Mouse (Mus musculus): Measurements from ENCODE around the gene Igfbp6. TPM values are rescaled to one million over a fixed set of nuclear protein-coding genes. Genes with fewer than 3 reads are reported as not detected.
A peak's percentile ranks its signal among the peaks of the same experiment; 100 is the strongest.

Gene Igfbp6
- polyA plus RNA-seq (2014; fragmentation: Nextera tagmentation; extraction: Ambion mirVana), result 1.3 and 1.6 TPM in 2 replicates

DNA sequence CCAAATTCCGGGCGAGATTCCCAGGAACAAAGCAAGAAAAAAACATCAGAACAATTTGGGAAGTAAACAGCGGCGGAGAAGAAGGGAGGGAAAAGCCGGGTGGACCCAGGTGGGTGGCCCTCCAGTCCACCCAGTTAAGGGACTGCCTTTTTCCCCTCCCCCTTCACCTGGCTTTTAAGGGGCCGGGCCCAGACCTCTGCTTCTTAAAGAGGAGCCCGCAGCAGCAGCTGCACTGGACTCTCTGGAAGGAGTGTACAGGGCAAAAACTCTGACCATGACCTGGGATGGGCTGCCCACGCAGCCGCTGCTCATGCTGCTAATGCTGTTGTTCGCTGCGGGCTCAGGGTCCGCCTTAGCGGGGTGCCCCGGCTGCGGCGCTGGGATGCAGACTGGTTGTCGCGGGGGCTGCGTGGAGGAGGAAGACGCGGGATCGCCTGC lies at the start of gene Igfbp6:
Igfbp6 (plus strand) TSS at position 89 of the 438 bp plus-strand sequence.
- DNase-seq, result no peak
- Histone ChIP-seq H3K9ac (replicated peaks; ENCODE audit: low read length) (no peak within 1 kb of the TSS), H3K4me2 (ENCODE audit: low read length) (peak within 1 kb of the TSS; percentile 19; the same call in 1 of the 2 replicates), H3K36me3 (ENCODE audit: control insufficient read depth, insufficient read depth, low read length) (no peaks in the 10 kb centered on the region), H3K27me3 (ENCODE audit: control insufficient read depth, insufficient read depth, low read length) (peaks cover 23% of the 10 kb centered on the region), H3K4me1 (ENCODE audit: control insufficient read depth, insufficient read depth, low read length) (0 out of 2 replicates have a peak, but pooled peaks cover 3% of the 10 kb centered on the region), H3K4me3 (replicated peaks; ENCODE audit: low read depth, low read length) (no peak within 1 kb of the TSS; the same call in 1 of the 2 replicates), H3K9me3 (ENCODE audit: control insufficient read depth, low read length) (no peaks in the 10 kb centered on the region), H3K27ac (replicated peaks; ENCODE audit: low read depth, low read length) (no peak within 1 kb of the TSS)
- no peak for ATAC-seq (ENCODE audit: low FRiP score, low TSS enrichment)
- WGBS, result 4% methylated on average over 22 of the region's 22 CpGs

GRCm38 (mm10) chr15:102094988-102095387 lies 49.2 kb upstream of the Igfbp6 start:
- DNase-seq (no peak), ATAC-seq (ENCODE audit: low FRiP score, low TSS enrichment) (no peak)
- Histone ChIP-seq H3K4me1 (ENCODE audit: control insufficient read depth, insufficient read depth, low read length) (no peaks in the 10 kb centered on the region; the same call in 1 of the 2 replicates), H3K27ac (replicated peaks; ENCODE audit: low read depth, low read length) (no peak overlapping the region), H3K36me3 (ENCODE audit: control insufficient read depth, insufficient read depth, low read length) (peaks cover 81% of the 10 kb centered on the region), H3K27me3 (ENCODE audit: control insufficient read depth, insufficient read depth, low read length) (no peaks in the 10 kb centered on the region), H3K4me2 (ENCODE audit: low read length) (no peak overlapping the region), H3K9ac (replicated peaks; ENCODE audit: low read length) (no peak overlapping the region), H3K4me3 (replicated peaks; ENCODE audit: low read depth, low read length) (no peak overlapping the region), H3K9me3 (ENCODE audit: control insufficient read depth, low read length) (no peaks in the 10 kb centered on the region)
- WGBS, result 92% methylated on average over 16 of the region's 16 CpGs

GRCm38 (mm10) chr15:102097147-102097915 lies 46.8 kb upstream of the Igfbp6 start:
- peaks cover 57% of the 10 kb centered on the region for H3K36me3 ChIP-seq (ENCODE audit: control insufficient read depth, insufficient read depth, low read length)
- peaks cover 11% of the 10 kb centered on the region; the same call in 1 of the 2 replicates for H3K27me3 ChIP-seq (ENCODE audit: control insufficient read depth, insufficient read depth, low read length)
- ATAC-seq (ENCODE audit: low FRiP score, low TSS enrichment) (no peak), DNase-seq (no peak)
- H3K4me1 ChIP-seq (ENCODE audit: control insufficient read depth, insufficient read depth, low read length), result peaks cover 7% of the 10 kb centered on the region; the same call in 1 of the 2 replicates
- H3K4me3 ChIP-seq (replicated peaks; ENCODE audit: low read depth, low read length), result no peak overlapping the region
- 89% methylated on average over 8 of the region's 8 CpGs for WGBS
- H3K9ac ChIP-seq (replicated peaks; ENCODE audit: low read length), result no peak overlapping the region
- H3K9me3 ChIP-seq (ENCODE audit: control insufficient read depth, low read length), result no peaks in the 10 kb centered on the region
- H3K4me2 ChIP-seq (ENCODE audit: low read length), result no peak overlapping the region
- H3K27ac ChIP-seq (replicated peaks; ENCODE audit: low read depth, low read length), result no peak overlapping the region

DNA sequence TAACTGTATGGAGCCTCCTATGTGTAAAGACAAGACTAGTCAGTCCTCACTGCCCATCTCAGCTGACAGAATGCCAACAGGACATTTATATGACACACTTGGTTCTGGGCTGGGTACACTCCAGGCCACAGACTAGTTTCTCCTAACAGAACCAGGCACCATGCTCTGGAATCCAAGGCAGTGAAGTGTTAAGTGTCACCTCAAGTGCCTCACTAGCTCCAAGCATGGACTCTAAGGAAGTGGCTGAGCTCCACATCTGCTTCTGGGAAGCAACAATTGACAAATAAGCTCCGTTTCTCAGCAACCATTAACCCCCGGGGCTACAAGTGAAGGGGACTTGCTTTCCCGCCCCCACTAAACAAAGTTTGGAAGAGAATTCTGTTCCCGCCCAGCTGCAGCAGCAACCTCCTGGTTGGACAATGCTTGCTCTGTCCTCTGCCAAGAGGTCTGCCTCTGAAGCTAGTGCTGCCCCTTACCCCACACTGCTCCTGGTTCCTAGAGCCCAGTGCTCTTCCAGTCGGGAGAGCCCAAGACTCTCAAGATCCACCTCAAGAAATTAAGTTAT lies 46.1 kb upstream of the Igfbp6 start:
- H3K36me3 ChIP-seq (ENCODE audit: control insufficient read depth, insufficient read depth, low read length), result peaks cover 50% of the 10 kb centered on the region
- WGBS, result 26% methylated on average over 5 of the region's 5 CpGs
- no peak overlapping the region for H3K27ac ChIP-seq (replicated peaks; ENCODE audit: low read depth, low read length)
- no peak overlapping the region for H3K9ac ChIP-seq (replicated peaks; ENCODE audit: low read length)
- H3K9me3 ChIP-seq (ENCODE audit: control insufficient read depth, low read length), result no peaks in the 10 kb centered on the region
- ATAC-seq (ENCODE audit: low FRiP score, low TSS enrichment), result no peak
- peaks cover 10% of the 10 kb centered on the region; the same call in 1 of the 2 replicates for H3K4me1 ChIP-seq (ENCODE audit: control insufficient read depth, insufficient read depth, low read length)
- H3K27me3 ChIP-seq (ENCODE audit: control insufficient read depth, insufficient read depth, low read length), result peaks cover 17% of the 10 kb centered on the region; the same call in 1 of the 2 replicates
- H3K4me2 ChIP-seq (ENCODE audit: low read length), result no peak overlapping the region
- DNase-seq, result no peak
- no peak overlapping the region for H3K4me3 ChIP-seq (replicated peaks; ENCODE audit: low read depth, low read length)

DNA sequence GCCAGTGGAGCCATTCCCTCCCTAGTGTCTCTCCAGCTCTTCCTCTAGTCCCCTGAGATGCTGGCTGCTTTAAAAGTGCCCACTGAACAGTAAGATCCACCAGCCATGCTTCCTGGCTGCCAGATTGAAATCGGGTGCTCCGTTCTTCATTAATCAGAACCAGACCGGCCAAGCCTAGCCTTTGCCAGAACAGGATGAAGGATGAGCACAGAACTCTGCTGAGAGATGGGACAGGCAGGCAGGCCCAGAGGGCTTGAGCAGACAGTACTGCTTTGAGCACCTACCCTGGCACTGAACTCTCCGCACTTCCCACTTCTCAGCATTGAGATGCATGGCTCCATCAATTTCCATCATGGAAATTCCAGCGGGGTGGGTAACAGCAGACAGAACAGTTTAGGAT lies 44.9 kb upstream of the Igfbp6 start:
- Histone ChIP-seq H3K27ac (replicated peaks; ENCODE audit: low read depth, low read length) (no peak overlapping the region), H3K4me3 (replicated peaks; ENCODE audit: low read depth, low read length) (no peak overlapping the region), H3K9me3 (ENCODE audit: control insufficient read depth, low read length) (no peaks in the 10 kb centered on the region), H3K4me2 (ENCODE audit: low read length) (peak overlapping the region; percentile 79; the same call in 1 of the 2 replicates), H3K36me3 (ENCODE audit: control insufficient read depth, insufficient read depth, low read length) (peaks cover 38% of the 10 kb centered on the region), H3K9ac (replicated peaks; ENCODE audit: low read length) (no peak overlapping the region), H3K27me3 (ENCODE audit: control insufficient read depth, insufficient read depth, low read length) (peaks cover 17% of the 10 kb centered on the region; the same call in 1 of the 2 replicates), H3K4me1 (ENCODE audit: control insufficient read depth, insufficient read depth, low read length) (peaks cover 17% of the 10 kb centered on the region; the same call in 1 of the 2 replicates)
- 60% methylated on average over 5 of the region's 5 CpGs for WGBS
- DNase-seq, result no peak
- no peak for ATAC-seq (ENCODE audit: low FRiP score, low TSS enrichment)

DNA sequence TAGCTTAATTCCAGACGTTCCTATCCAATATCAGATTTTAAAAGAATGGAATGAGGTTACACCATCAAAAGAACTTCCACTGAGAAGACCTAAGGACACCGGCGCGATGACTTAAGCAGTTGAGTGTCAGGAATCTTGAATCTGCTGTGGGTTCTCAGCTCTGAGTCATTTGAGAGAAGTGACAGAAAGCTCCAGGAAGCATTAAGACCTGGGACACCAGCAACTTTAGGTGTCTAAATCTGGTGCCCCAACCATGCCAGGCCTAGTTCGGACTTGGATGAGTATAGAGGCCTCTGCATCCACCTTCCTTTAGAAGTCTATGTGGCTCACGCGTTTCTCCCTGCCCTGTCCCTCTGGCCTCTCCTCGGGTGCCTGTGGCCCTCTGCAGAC lies 44.4 kb upstream of the Igfbp6 start:
- peak overlapping the region; percentile 52 for H3K9ac ChIP-seq (replicated peaks; ENCODE audit: low read length)
- peak overlapping the region; percentile 79 for H3K4me2 ChIP-seq (ENCODE audit: low read length)
- ATAC-seq (ENCODE audit: low FRiP score, low TSS enrichment) (no peak), DNase-seq (no peak)
- no peak overlapping the region for H3K27ac ChIP-seq (replicated peaks; ENCODE audit: low read depth, low read length)
- peaks cover 17% of the 10 kb centered on the region; the same call in 1 of the 2 replicates for H3K27me3 ChIP-seq (ENCODE audit: control insufficient read depth, insufficient read depth, low read length)
- peaks cover 17% of the 10 kb centered on the region; the same call in 1 of the 2 replicates for H3K4me1 ChIP-seq (ENCODE audit: control insufficient read depth, insufficient read depth, low read length)
- no peaks in the 10 kb centered on the region for H3K9me3 ChIP-seq (ENCODE audit: control insufficient read depth, low read length)
- 25% methylated on average over 8 of the region's 8 CpGs for WGBS
- H3K4me3 ChIP-seq (replicated peaks; ENCODE audit: low read depth, low read length), result peak overlapping the region; percentile 50
- peaks cover 33% of the 10 kb centered on the region for H3K36me3 ChIP-seq (ENCODE audit: control insufficient read depth, insufficient read depth, low read length)

DNA sequence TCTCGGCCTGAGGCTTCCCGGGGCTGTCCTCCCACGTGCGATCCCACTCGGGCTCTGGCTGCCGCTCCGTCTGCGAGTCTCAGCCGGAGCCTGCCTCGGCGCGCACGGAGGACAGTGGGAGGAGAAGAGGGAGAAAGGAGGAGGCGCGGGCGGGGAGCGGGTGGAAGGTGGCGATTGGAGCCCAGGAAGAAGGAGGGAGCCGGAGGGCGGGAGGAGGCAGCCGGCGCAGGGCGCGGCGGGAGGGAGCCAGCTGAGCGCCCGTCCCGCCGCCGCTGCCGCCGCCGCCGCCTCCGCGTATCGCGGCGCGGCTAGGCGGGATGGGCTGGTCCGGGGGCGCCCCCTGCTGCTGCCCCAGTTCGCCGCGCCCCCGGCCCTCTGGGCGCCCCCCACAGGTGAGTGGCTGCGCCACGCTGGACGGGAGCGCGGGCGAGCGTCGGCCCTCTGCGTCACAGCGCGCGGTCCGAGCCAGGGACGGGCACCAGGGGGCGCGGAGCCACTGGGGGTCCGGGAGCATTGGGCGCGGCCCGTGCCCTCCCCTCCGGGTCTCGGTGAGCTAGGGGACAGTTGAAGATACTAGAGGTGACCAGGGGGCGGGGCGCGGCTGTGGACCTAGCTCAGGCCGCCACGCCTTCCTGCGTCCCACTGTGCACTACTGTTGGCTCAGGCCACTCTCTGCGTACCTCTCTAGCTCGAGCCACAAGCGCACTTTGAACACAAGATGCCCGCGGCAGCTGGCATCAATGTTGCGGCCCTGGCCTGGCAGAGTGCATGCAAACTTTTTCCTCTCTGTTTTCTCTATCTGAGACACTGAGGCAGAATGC lies 43.8 kb upstream of the Igfbp6 start, which contains the start of gene Tns2:
Tns2 (plus strand) TSS at position 253 of the 821 bp plus-strand sequence.
- peaks cover 17% of the 10 kb centered on the region; the same call in 1 of the 2 replicates for H3K4me1 ChIP-seq (ENCODE audit: control insufficient read depth, insufficient read depth, low read length)
- H3K27me3 ChIP-seq (ENCODE audit: control insufficient read depth, insufficient read depth, low read length), result peaks cover 20% of the 10 kb centered on the region

DNA sequence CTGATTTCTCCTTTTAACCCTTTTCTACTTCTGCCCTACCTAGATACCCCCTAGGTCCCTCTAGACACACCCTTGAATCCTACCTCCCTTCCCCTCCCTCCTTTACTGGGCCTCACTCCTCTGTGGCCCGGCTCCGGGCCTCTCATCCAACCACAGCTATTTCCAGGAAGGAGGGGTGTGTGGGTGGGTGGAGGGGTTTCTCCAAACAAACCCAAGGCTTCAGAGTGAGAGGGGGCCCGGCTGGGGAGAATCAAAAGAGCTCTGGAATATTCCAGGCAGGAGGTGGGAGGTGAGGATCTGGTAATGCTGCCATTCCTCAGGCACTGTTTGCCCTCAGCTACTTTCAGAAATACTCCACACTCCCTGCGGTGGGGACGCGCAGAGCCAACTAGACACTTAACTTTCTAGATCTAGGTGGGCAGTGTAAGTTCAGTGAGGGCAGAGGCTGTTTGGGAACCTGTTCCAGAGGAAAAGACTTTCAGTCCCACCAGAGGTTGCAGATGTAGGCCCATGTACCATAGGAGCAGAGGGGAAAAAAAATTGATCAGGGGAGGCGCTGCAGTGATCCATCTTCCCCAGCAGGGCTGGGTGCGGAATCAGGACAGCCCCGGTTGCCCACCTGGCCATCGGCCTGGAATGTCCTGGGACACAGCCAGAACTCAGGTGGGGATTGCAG lies 43.0 kb upstream of the Igfbp6 start:
- H3K4me2 ChIP-seq (ENCODE audit: low read length), result peak overlapping the region; percentile 79
- peak overlapping the region; percentile 50 for H3K4me3 ChIP-seq (replicated peaks; ENCODE audit: low read depth, low read length)
- no peak overlapping the region for H3K9ac ChIP-seq (replicated peaks; ENCODE audit: low read length)
- H3K9me3 ChIP-seq (ENCODE audit: control insufficient read depth, low read length), result no peaks in the 10 kb centered on the region
- H3K36me3 ChIP-seq (ENCODE audit: control insufficient read depth, insufficient read depth, low read length), result peaks cover 19% of the 10 kb centered on the region
- peaks cover 28% of the 10 kb centered on the region for H3K27me3 ChIP-seq (ENCODE audit: control insufficient read depth, insufficient read depth, low read length)
- DNase-seq, result no peak
- H3K4me1 ChIP-seq (ENCODE audit: control insufficient read depth, insufficient read depth, low read length), result peaks cover 17% of the 10 kb centered on the region; the same call in 1 of the 2 replicates
- H3K27ac ChIP-seq (replicated peaks; ENCODE audit: low read depth, low read length), result no peak overlapping the region
- no peak for ATAC-seq (ENCODE audit: low FRiP score, low TSS enrichment)
- 29% methylated on average over 10 of the region's 10 CpGs for WGBS

More for the DNA sequence above, 43.8 kb upstream of the Igfbp6 start, which contains the start of gene Tns2:
- Histone ChIP-seq H3K9ac (replicated peaks; ENCODE audit: low read length) (peak within 1 kb of the TSS; percentile 52), H3K36me3 (ENCODE audit: control insufficient read depth, insufficient read depth, low read length) (peaks cover 27% of the 10 kb centered on the region), H3K27ac (replicated peaks; ENCODE audit: low read depth, low read length) (no peak within 1 kb of the TSS), H3K4me2 (ENCODE audit: low read length) (peak within 1 kb of the TSS; percentile 79), H3K4me3 (replicated peaks; ENCODE audit: low read depth, low read length) (peak within 1 kb of the TSS; percentile 50), H3K9me3 (ENCODE audit: control insufficient read depth, low read length) (no peaks in the 10 kb centered on the region)
- DNase-seq (peak; percentile 79), ATAC-seq (ENCODE audit: low FRiP score, low TSS enrichment) (peak; percentile 64)
- under 1% methylated on average over 63 of the region's 82 CpGs for WGBS
